ENCODE assay signal across 15 mouse cellular contexts in the genomic region with DNA sequence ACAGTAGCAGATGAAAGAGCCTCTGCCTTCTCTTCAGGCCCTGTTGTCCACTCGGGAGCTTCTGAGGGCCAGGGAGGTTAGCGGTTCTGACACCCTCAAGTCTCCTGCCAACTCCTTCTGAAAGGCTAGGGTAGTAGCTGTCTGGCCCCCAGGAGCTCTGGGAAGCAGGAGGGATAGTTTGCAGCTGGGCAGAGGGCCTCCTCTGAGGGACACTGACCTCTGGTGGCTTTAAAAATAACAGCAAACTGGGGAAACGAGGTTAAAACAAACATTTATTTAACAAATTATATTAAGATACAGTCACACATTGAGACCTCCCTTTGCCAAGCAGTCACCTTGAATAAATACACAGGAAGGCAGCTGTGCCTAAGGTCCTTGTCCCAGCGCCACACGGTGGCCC.
DNase-seq lines count a peak whose midpoint lies in the region; ATAC-seq and TF ChIP-seq lines count a peak whose summit lies in the region.
"Had no signal": no experiment of that assay in that cellular context is flagged by ENCODE, and none has a peak within 500 bp of the region (broad histone marks: within the 10 kb centered on the region; RNA-seq: fewer than 3 reads in every experiment).

No protein-coding gene starts in this region.

- H3K9me3 ChIP-seq in hindbrain, embryonic 12.5 days (replicated peaks), result no peaks in the 10 kb centered on the region
- H3K9me3 ChIP-seq in hindbrain, embryonic 11.5 days (ENCODE audit: control insufficient read depth, low read length), result no peaks in the 10 kb centered on the region
- no peaks in the 10 kb centered on the region for H3K9me3 ChIP-seq in midbrain, embryonic 10.5 days (replicated peaks)
- no peaks in the 10 kb centered on the region for H3K9me3 ChIP-seq in midbrain, embryonic 13.5 days
- H3K9me3 ChIP-seq in limb, embryonic 13.5 days, result no peaks in the 10 kb centered on the region
- no peaks in the 10 kb centered on the region for H3K9me3 ChIP-seq in neural tube, embryonic 15.5 days (replicated peaks)
- H3K9me3 ChIP-seq: heart, embryonic 15.5 days; neural tube, embryonic 13.5 days had no signal

- TF ChIP-seq POLR2A in cerebellum, adult 2 months (IDR thresholded peaks at IDR 0.05; ENCODE audit: borderline replicate concordance, insufficient read depth, low read length), result no peak

- WGBS in cerebellum, adult 2 months, result 45% methylated on average over 5 of the region's 5 CpGs
- 41% methylated on average over 5 of the region's 5 CpGs for WGBS in hindbrain, embryonic 12.5 days
- WGBS in hindbrain, embryonic 11.5 days, result 43% methylated on average over 5 of the region's 5 CpGs
- WGBS in midbrain, embryonic 10.5 days, result 40% methylated on average over 5 of the region's 5 CpGs
- 45% methylated on average over 5 of the region's 5 CpGs for WGBS in midbrain, embryonic 13.5 days
- 23% methylated on average over 5 of the region's 5 CpGs for WGBS in limb, embryonic 13.5 days
- WGBS in neural tube, embryonic 15.5 days, result 46% methylated on average over 5 of the region's 5 CpGs

- H3K27me3 ChIP-seq in cerebellum, adult 2 months (ENCODE audit: control insufficient read depth, insufficient read depth, low read length), result no peaks in the 10 kb centered on the region
- no peaks in the 10 kb centered on the region for H3K27me3 ChIP-seq in hindbrain, embryonic 12.5 days
- no peaks in the 10 kb centered on the region for H3K27me3 ChIP-seq in hindbrain, embryonic 11.5 days (ENCODE audit: control insufficient read depth, insufficient read depth, low read length)
- H3K27me3 ChIP-seq in midbrain, embryonic 10.5 days (ENCODE audit: low read depth, poor library complexity, severe bottlenecking), result peaks cover 67% of the 10 kb centered on the region
- no peaks in the 10 kb centered on the region for H3K27me3 ChIP-seq in midbrain, embryonic 13.5 days
- H3K27me3 ChIP-seq in limb, embryonic 13.5 days, result no peaks in the 10 kb centered on the region
- H3K27me3 ChIP-seq in neural tube, embryonic 15.5 days (replicated peaks), result no peaks in the 10 kb centered on the region
- H3K27me3 ChIP-seq: heart, embryonic 15.5 days; neural tube, embryonic 13.5 days had no signal

- no peak for ATAC-seq in hindbrain, embryonic 12.5 days (ENCODE audit: low FRiP score)
- no peak for ATAC-seq in hindbrain, embryonic 11.5 days (ENCODE audit: low FRiP score)
- no peak for ATAC-seq in midbrain, embryonic 13.5 days
- ATAC-seq in limb, embryonic 13.5 days (ENCODE audit: low FRiP score, low read depth), result no peak
- ATAC-seq in neural tube, embryonic 15.5 days (ENCODE audit: low FRiP score), result no peak

- DNase-seq in cerebellum, adult 2 months, result no peak
- DNase-seq in cerebellum, postnatal 14 days, result no peak
- DNase-seq in hindbrain, embryonic 11.5 days (ENCODE audit: low spot score), result no peak
- no peak for DNase-seq in midbrain, embryonic 10.5 days (ENCODE audit: low spot score)
- DNase-seq: cerebellum, adult 11 months; gastrocnemius, postnatal 10 days; kidney, adult 11 months; lung, adult 2 months; spleen, adult 18-20 months had no signal

- peaks cover 39% of the 10 kb centered on the region for H3K36me3 ChIP-seq in hindbrain, embryonic 12.5 days
- peaks cover 7% of the 10 kb centered on the region; the same call in 1 of the 2 replicates for H3K36me3 ChIP-seq in hindbrain, embryonic 11.5 days (ENCODE audit: control insufficient read depth, insufficient read depth, low read length)
- H3K36me3 ChIP-seq in midbrain, embryonic 10.5 days, result peaks cover 27% of the 10 kb centered on the region
- H3K36me3 ChIP-seq in midbrain, embryonic 13.5 days, result peaks cover 42% of the 10 kb centered on the region
- H3K36me3 ChIP-seq in limb, embryonic 13.5 days, result peaks cover 35% of the 10 kb centered on the region
- H3K36me3 ChIP-seq in neural tube, embryonic 15.5 days, result peaks cover 36% of the 10 kb centered on the region

- H3K4me1 ChIP-seq in cerebellum, adult 2 months (ENCODE audit: control insufficient read depth, insufficient read depth, low read length), result no peaks in the 10 kb centered on the region
- H3K4me1 ChIP-seq in hindbrain, embryonic 12.5 days, result peaks cover 15% of the 10 kb centered on the region
- H3K4me1 ChIP-seq in hindbrain, embryonic 11.5 days (replicated peaks; ENCODE audit: control insufficient read depth, insufficient read depth, low read length), result 0 out of 2 replicates have a peak, but pooled peaks cover 2% of the 10 kb centered on the region
- H3K4me1 ChIP-seq in midbrain, embryonic 10.5 days, result peaks cover 38% of the 10 kb centered on the region
- H3K4me1 ChIP-seq in midbrain, embryonic 13.5 days (replicated peaks), result peaks cover 14% of the 10 kb centered on the region
- H3K4me1 ChIP-seq in limb, embryonic 13.5 days, result peaks cover 20% of the 10 kb centered on the region
- 0 out of 2 replicates have a peak, but pooled peaks cover 6% of the 10 kb centered on the region for H3K4me1 ChIP-seq in neural tube, embryonic 15.5 days

- TF ChIP-seq CTCF in cerebellum, adult 2 months (IDR thresholded peaks at IDR 0.05; ENCODE audit: borderline replicate concordance, insufficient read depth, low read depth, low read length), result 0 out of 2 replicates have a peak, but pooled peaks have one; percentile 4

- H3K27ac ChIP-seq in cerebellum, adult 2 months (ENCODE audit: insufficient read depth, low read length), result no peak overlapping the region
- H3K27ac ChIP-seq in hindbrain, embryonic 12.5 days, result peak overlapping the region; percentile 12
- no peak overlapping the region for H3K27ac ChIP-seq in hindbrain, embryonic 11.5 days (ENCODE audit: low read depth, low read length)
- peak overlapping the region; percentile 29 for H3K27ac ChIP-seq in midbrain, embryonic 10.5 days (replicated peaks)
- no peak overlapping the region for H3K27ac ChIP-seq in midbrain, embryonic 13.5 days
- H3K27ac ChIP-seq in limb, embryonic 13.5 days, result no peak overlapping the region; the same call in 1 of the 2 replicates
- H3K27ac ChIP-seq in neural tube, embryonic 15.5 days (replicated peaks), result no peak overlapping the region
- H3K27ac ChIP-seq: heart, embryonic 15.5 days; neural tube, embryonic 13.5 days had no signal

- H3K4me3 ChIP-seq in cerebellum, adult 2 months (replicated peaks; ENCODE audit: insufficient read depth, low read depth, low read length), result no peak overlapping the region
- H3K4me3 ChIP-seq in hindbrain, embryonic 12.5 days, result no peak overlapping the region
- no peak overlapping the region for H3K4me3 ChIP-seq in hindbrain, embryonic 11.5 days (ENCODE audit: low read depth, low read length)
- H3K4me3 ChIP-seq in midbrain, embryonic 10.5 days, result no peak overlapping the region
- H3K4me3 ChIP-seq in midbrain, embryonic 13.5 days (replicated peaks), result no peak overlapping the region
- no peak overlapping the region for H3K4me3 ChIP-seq in limb, embryonic 13.5 days
- H3K4me3 ChIP-seq in neural tube, embryonic 15.5 days (replicated peaks), result no peak overlapping the region
- H3K4me3 ChIP-seq: heart, embryonic 15.5 days; neural tube, embryonic 13.5 days had no signal

- H3K9ac ChIP-seq in hindbrain, embryonic 12.5 days, result no peak overlapping the region
- no peak overlapping the region for H3K9ac ChIP-seq in hindbrain, embryonic 11.5 days (ENCODE audit: low read depth, low read length)
- H3K9ac ChIP-seq in midbrain, embryonic 13.5 days (replicated peaks), result no peak overlapping the region
- 0 out of 2 replicates have a peak overlapping the region, but pooled peaks have one; percentile 39 for H3K9ac ChIP-seq in limb, embryonic 13.5 days
- H3K9ac ChIP-seq in neural tube, embryonic 15.5 days (replicated peaks), result no peak overlapping the region
- H3K9ac ChIP-seq: heart, embryonic 15.5 days; neural tube, embryonic 13.5 days had no signal

- no peak overlapping the region for H3K4me2 ChIP-seq in hindbrain, embryonic 12.5 days (replicated peaks)
- no peak overlapping the region for H3K4me2 ChIP-seq in hindbrain, embryonic 11.5 days (replicated peaks; ENCODE audit: low read depth, low read length)
- H3K4me2 ChIP-seq in midbrain, embryonic 13.5 days (replicated peaks), result no peak overlapping the region
- H3K4me2 ChIP-seq in limb, embryonic 13.5 days (replicated peaks), result no peak overlapping the region
- no peak overlapping the region for H3K4me2 ChIP-seq in neural tube, embryonic 15.5 days
- H3K4me2 ChIP-seq: heart, embryonic 15.5 days; neural tube, embryonic 13.5 days had no signal

Comparison
In these comparisons a context has a peak if more than half of its experiments do, and no peak if none do; other contexts are left out.
1. H3K27ac ChIP-seq: peak in hindbrain, embryonic 12.5 days (single experiment) and midbrain, embryonic 10.5 days (single experiment); none in cerebellum, adult 2 months (single experiment), hindbrain, embryonic 11.5 days (single experiment), midbrain, embryonic 13.5 days (single experiment), limb, embryonic 13.5 days (single experiment) and neural tube, embryonic 15.5 days (single experiment).